Comparison of ENCODE assay signal across 17 mouse cellular contexts in genomic region chr7:91443377-91443714, GRCm38 (mm10).
DNase-seq lines count a peak whose midpoint lies in the region; ATAC-seq lines count a peak whose summit lies in the region.
"Had no signal": no experiment of that assay in that cellular context is flagged by ENCODE, and none has a peak within 500 bp of the region (broad histone marks: within the 10 kb centered on the region; RNA-seq: fewer than 3 reads in every experiment).

No protein-coding gene starts in this region.

- 69% methylated on average over 5 of the region's 5 CpGs for WGBS in midbrain, embryonic 11.5 days
- WGBS in midbrain, embryonic 10.5 days: 77% methylated on average over 5 of the region's 5 CpGs
- 69% methylated on average over 5 of the region's 5 CpGs for WGBS in hindbrain, embryonic 10.5 days
- WGBS in midbrain, embryonic 12.5 days: 64% methylated on average over 5 of the region's 5 CpGs
- 53% methylated on average over 5 of the region's 5 CpGs for WGBS in neural tube, embryonic 14.5 days

- ATAC-seq in midbrain, embryonic 11.5 days (ENCODE audit: low FRiP score): peak; percentile 6; the same call in 1 of the 2 replicates
- ATAC-seq in midbrain, embryonic 12.5 days (ENCODE audit: low FRiP score, low read depth): peak; percentile 17; the same call in 1 of the 2 replicates
- ATAC-seq in neural tube, embryonic 14.5 days (ENCODE audit: low read depth): peak; percentile 21; the same call in 1 of the 2 replicates
- no peak for ATAC-seq in cerebellum, adult (ENCODE audit: insufficient number of reproducible peaks, low FRiP score, low TSS enrichment)
- ATAC-seq: liver, postnatal 0 days had no signal

- H3K9ac ChIP-seq in midbrain, embryonic 11.5 days (ENCODE audit: low read length): no peak overlapping the region
- no peak overlapping the region for H3K9ac ChIP-seq in midbrain, embryonic 12.5 days (replicated peaks)
- H3K9ac ChIP-seq in neural tube, embryonic 14.5 days (replicated peaks; ENCODE audit: low read depth, low read length): no peak overlapping the region
- H3K9ac ChIP-seq: liver, postnatal 0 days; stomach, embryonic 15.5 days had no signal

- no peaks in the 10 kb centered on the region for H3K9me3 ChIP-seq in midbrain, embryonic 11.5 days (ENCODE audit: control insufficient read depth, low read length)
- no peaks in the 10 kb centered on the region for H3K9me3 ChIP-seq in midbrain, embryonic 10.5 days (replicated peaks)
- H3K9me3 ChIP-seq in hindbrain, embryonic 10.5 days: no peaks in the 10 kb centered on the region
- no peaks in the 10 kb centered on the region for H3K9me3 ChIP-seq in midbrain, embryonic 12.5 days
- H3K9me3 ChIP-seq in neural tube, embryonic 14.5 days (ENCODE audit: control insufficient read depth, low read length): no peaks in the 10 kb centered on the region
- H3K9me3 ChIP-seq: stomach, embryonic 15.5 days had no signal

- no peak overlapping the region for H3K4me2 ChIP-seq in midbrain, embryonic 11.5 days
- H3K4me2 ChIP-seq in midbrain, embryonic 12.5 days (replicated peaks): no peak overlapping the region
- H3K4me2 ChIP-seq in neural tube, embryonic 14.5 days (ENCODE audit: low read depth, low read length): no peak overlapping the region
- H3K4me2 ChIP-seq: stomach, embryonic 15.5 days had no signal

- H3K27ac ChIP-seq in midbrain, embryonic 11.5 days (ENCODE audit: low read depth, low read length): no peak overlapping the region
- H3K27ac ChIP-seq in midbrain, embryonic 10.5 days (replicated peaks): no peak overlapping the region
- H3K27ac ChIP-seq in hindbrain, embryonic 10.5 days: peak overlapping the region; percentile 16; the same call in 1 of the 2 replicates
- H3K27ac ChIP-seq in midbrain, embryonic 12.5 days (replicated peaks): peak overlapping the region; percentile 61
- peak overlapping the region; percentile 58; the same call in 1 of the 2 replicates for H3K27ac ChIP-seq in neural tube, embryonic 14.5 days (ENCODE audit: low read depth, low read length)
- H3K27ac ChIP-seq: stomach, embryonic 15.5 days had no signal

- H3K36me3 ChIP-seq in midbrain, embryonic 11.5 days (ENCODE audit: control insufficient read depth, insufficient read depth, low read length): no peaks in the 10 kb centered on the region
- no peaks in the 10 kb centered on the region for H3K36me3 ChIP-seq in midbrain, embryonic 10.5 days
- H3K36me3 ChIP-seq in hindbrain, embryonic 10.5 days: no peaks in the 10 kb centered on the region
- H3K36me3 ChIP-seq in midbrain, embryonic 12.5 days: no peaks in the 10 kb centered on the region
- H3K36me3 ChIP-seq in neural tube, embryonic 14.5 days (ENCODE audit: control insufficient read depth, insufficient read depth, low read length): no peaks in the 10 kb centered on the region
- H3K36me3 ChIP-seq: stomach, embryonic 15.5 days had no signal

- no peaks in the 10 kb centered on the region for H3K27me3 ChIP-seq in midbrain, embryonic 11.5 days (ENCODE audit: control insufficient read depth, insufficient read depth, low read length)
- no peaks in the 10 kb centered on the region for H3K27me3 ChIP-seq in midbrain, embryonic 10.5 days (ENCODE audit: low read depth, poor library complexity, severe bottlenecking)
- no peaks in the 10 kb centered on the region for H3K27me3 ChIP-seq in hindbrain, embryonic 10.5 days (ENCODE audit: insufficient read depth, poor library complexity, severe bottlenecking)
- no peaks in the 10 kb centered on the region for H3K27me3 ChIP-seq in midbrain, embryonic 12.5 days
- no peaks in the 10 kb centered on the region for H3K27me3 ChIP-seq in neural tube, embryonic 14.5 days (ENCODE audit: control insufficient read depth, insufficient read depth, low read length)
- H3K27me3 ChIP-seq: stomach, embryonic 15.5 days had no signal

- H3K4me3 ChIP-seq in midbrain, embryonic 11.5 days (ENCODE audit: low read depth, low read length): no peak overlapping the region
- H3K4me3 ChIP-seq in midbrain, embryonic 10.5 days: no peak overlapping the region
- no peak overlapping the region for H3K4me3 ChIP-seq in hindbrain, embryonic 10.5 days
- no peak overlapping the region for H3K4me3 ChIP-seq in midbrain, embryonic 12.5 days
- no peak overlapping the region for H3K4me3 ChIP-seq in neural tube, embryonic 14.5 days (ENCODE audit: low read depth, low read length)
- H3K4me3 ChIP-seq: stomach, embryonic 15.5 days had no signal

- DNase-seq in midbrain, embryonic 11.5 days (ENCODE audit: low spot score, missing footprints): no peak
- DNase-seq in midbrain, embryonic 10.5 days (ENCODE audit: low spot score): no peak
- no peak for DNase-seq in hindbrain, embryonic 10.5 days (ENCODE audit: low spot score)
- no peak for DNase-seq in frontal cortex, adult 2 months (ENCODE audit: extremely low spot score in 1 of 2, low spot score in 1 of 2)
- no peak for DNase-seq in MN1 (ENCODE audit: low spot score)
- DNase-seq: adrenal gland, postnatal 14 days; cerebellum, adult 8-10 months; gastrocnemius, postnatal 10 days; kidney, adult 8-10 months; kidney, postnatal 36 days; liver; liver, postnatal 0 days; spleen, adult 18-20 months had no signal

- H3K4me1 ChIP-seq in midbrain, embryonic 11.5 days (ENCODE audit: control insufficient read depth, insufficient read depth, low read length): peaks cover 7% of the 10 kb centered on the region
- H3K4me1 ChIP-seq in midbrain, embryonic 10.5 days: peaks cover 7% of the 10 kb centered on the region; the same call in 1 of the 2 replicates
- peaks cover 10% of the 10 kb centered on the region for H3K4me1 ChIP-seq in hindbrain, embryonic 10.5 days (replicated peaks)
- peaks cover 14% of the 10 kb centered on the region for H3K4me1 ChIP-seq in midbrain, embryonic 12.5 days
- no peaks in the 10 kb centered on the region; the same call in 1 of the 2 replicates for H3K4me1 ChIP-seq in neural tube, embryonic 14.5 days (ENCODE audit: control insufficient read depth, insufficient read depth, low read length)
- H3K4me1 ChIP-seq: stomach, embryonic 15.5 days had no signal

Comparison
In these comparisons a context has a peak if more than half of its experiments do, and no peak if none do; other contexts are left out.
1. H3K27ac ChIP-seq: peak in hindbrain, embryonic 10.5 days (single experiment), midbrain, embryonic 12.5 days (single experiment) and neural tube, embryonic 14.5 days (single experiment); none in midbrain, embryonic 11.5 days (single experiment) and midbrain, embryonic 10.5 days (single experiment).